Mouse (Mus musculus) embryonic stem cell, embryonic (primary cell): ENCODE results near the gene Gprc5d.

Experiments
- CTCF ChIA-PET, 4 experiments: fragments of 300-600 bp in 2 of 4; fragments of 350-600 bp in 2 of 4; sonication (Branson Sonifier 250); formaldehyde crosslinking; loops; one replicate each; lab custom pipeline; 2022; ENCODE audit warnings: inconsistent platforms in 2 of 4; lab: Charles Lee
- POLR2A ChIA-PET, 4 experiments: fragments of 300-600 bp in 2 of 4; fragments of 350-600 bp in 2 of 4; sonication (Branson Sonifier 250); formaldehyde crosslinking; loops; one replicate each; lab custom pipeline; 2022; ENCODE audit warnings: antibody characterized with exemption in 4 of 4, inconsistent platforms in 1 of 4; lab: Charles Lee

Gprc5d gene

DNA sequence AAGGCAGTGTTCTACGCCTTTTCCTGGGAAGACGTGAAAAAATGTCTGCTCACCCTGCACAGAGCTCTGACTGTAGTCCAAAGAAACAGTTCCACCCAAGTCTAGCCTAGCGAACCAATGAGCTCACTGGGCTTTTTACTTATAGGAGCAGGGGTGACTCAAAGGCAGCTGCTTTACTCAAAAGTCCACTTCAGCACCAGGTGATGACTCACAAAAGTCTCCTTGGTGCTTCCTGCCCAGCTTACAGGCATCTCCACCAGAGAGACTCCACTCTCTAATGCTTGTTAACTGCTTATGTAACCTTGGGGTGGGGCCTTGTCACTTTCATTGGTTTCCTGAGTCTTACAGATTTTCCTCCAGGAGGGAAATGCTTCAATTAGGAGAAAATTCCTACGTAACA, 57.4 kb downstream of the Gprc5d start:
- ChIA-PET POLR2A (interaction anchor here in 2 of 4 experiments (0.7 to 2.2 kb wide), 8 partner anchors 8 to 35 kb away, joined by 3 to 16 read pairs (median 4); no protein-coding TSS in a partner anchor), CTCF (interaction anchor here in 3 of 4 experiments (0.7 to 2.2 kb wide), 3 partner anchors 16 to 34 kb away, joined by 3 to 4 read pairs (median 4); no protein-coding TSS in a partner anchor)
